Mouse (Mus musculus): ENCODE measurements around the gene Cdca7. TPM values are rescaled to one million over a fixed set of nuclear protein-coding genes. Genes with fewer than 3 reads are reported as not detected.
A peak's percentile ranks its signal among the peaks of the same experiment; 100 is the strongest.

Gene Cdca7
- polyA plus RNA-seq, 1 experiment from 2014 or later: 38.8 TPM

- Histone ChIP-seq H3K4me2 (ENCODE audit: low read depth, low read length) (no peak overlapping the region), H3K4me1 (ENCODE audit: control insufficient read depth, low read depth, low read length) (no peaks in the 10 kb centered on the region), H3K27ac (ENCODE audit: low read length) (no peak overlapping the region), H3K9ac (ENCODE audit: low read depth, low read length) (no peak overlapping the region), H3K4me3 (ENCODE audit: low read depth, low read length) (no peak overlapping the region), H3K27me3 (ENCODE audit: control insufficient read depth, insufficient read depth, low read depth, low read length) (no peaks in the 10 kb centered on the region), H3K9me3 (replicated peaks; ENCODE audit: control insufficient read depth, low read length) (no peaks in the 10 kb centered on the region), H3K36me3 (ENCODE audit: control insufficient read depth, insufficient read depth) (no peaks in the 10 kb centered on the region)
- 41% methylated on average over 3 of the region's 3 CpGs for WGBS (ENCODE audit: insufficient replicate concordance)
- ATAC-seq (ENCODE audit: low read depth): no peak
Observed at GRCm38 (mm10) chr2:72453563-72453962, 22.4 kb upstream of the Cdca7 start.

DNA sequence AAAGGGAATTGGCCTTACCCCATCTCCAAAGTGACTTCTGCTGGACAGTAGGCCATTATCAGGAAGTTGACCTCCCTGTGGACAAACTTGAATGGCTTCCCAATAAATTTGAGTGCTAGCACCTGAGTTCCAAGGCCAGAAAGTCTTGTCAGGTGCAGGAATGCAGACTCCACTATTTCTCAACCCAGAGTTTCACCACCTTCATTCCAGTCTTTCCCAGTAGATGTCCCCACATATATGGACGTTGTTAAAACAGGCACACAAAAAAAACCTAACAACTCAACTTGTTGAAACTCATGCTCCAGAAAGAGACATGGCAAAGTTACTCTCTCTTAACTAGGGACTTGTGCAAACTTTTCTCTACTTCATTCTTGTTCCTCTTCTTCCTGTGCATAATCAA, 19.8 kb upstream of the Cdca7 start:
- Histone ChIP-seq H3K27ac (ENCODE audit: low read length) (no peak overlapping the region), H3K4me2 (ENCODE audit: low read depth, low read length) (no peak overlapping the region), H3K4me1 (ENCODE audit: control insufficient read depth, low read depth, low read length) (no peaks in the 10 kb centered on the region), H3K9ac (ENCODE audit: low read depth, low read length) (no peak overlapping the region), H3K27me3 (ENCODE audit: control insufficient read depth, insufficient read depth, low read depth, low read length) (no peaks in the 10 kb centered on the region), H3K9me3 (replicated peaks; ENCODE audit: control insufficient read depth, low read length) (no peaks in the 10 kb centered on the region), H3K36me3 (ENCODE audit: control insufficient read depth, insufficient read depth) (no peaks in the 10 kb centered on the region), H3K4me3 (ENCODE audit: low read depth, low read length) (no peak overlapping the region)
- 42% methylated on average over 1 of the region's 1 CpGs for WGBS (ENCODE audit: insufficient replicate concordance)
- ATAC-seq (ENCODE audit: low read depth): no peak

DNA sequence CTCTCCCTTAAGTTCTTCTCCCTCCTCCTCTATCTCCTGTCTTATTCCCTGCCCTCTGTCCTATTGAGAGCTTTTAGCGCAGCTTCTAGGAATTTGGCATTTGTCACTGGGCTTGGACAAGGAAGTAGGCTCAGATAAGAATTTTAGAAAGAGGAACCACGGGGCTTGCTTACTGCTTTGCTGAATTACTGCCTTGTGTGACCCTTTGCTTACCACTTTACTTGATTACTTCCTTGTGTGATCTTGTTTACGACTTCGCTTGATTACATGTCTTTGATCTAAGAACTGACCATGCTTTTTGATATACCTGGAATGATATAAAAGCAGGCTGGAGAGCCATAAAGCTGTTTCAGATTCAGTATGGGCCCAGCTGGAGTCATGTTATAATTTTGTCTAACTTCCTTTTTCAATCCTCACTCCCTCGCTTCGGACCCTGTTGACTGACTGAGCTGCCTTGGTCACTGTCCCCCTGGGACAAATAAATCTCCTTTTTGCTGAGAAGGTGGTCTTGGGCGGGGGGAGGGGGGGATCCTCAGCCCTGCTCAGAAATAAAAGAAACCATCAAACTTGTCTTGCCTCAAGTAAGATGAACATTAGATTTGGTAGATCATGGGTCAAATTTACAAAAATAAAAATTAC, 11.5 kb upstream of the Cdca7 start:
- H3K27ac ChIP-seq (ENCODE audit: low read length): no peak overlapping the region
- 15% methylated on average over 7 of the region's 7 CpGs for WGBS (ENCODE audit: insufficient replicate concordance)
- no peaks in the 10 kb centered on the region for H3K27me3 ChIP-seq (ENCODE audit: control insufficient read depth, insufficient read depth, low read depth, low read length)
- H3K4me2 ChIP-seq (ENCODE audit: low read depth, low read length): no peak overlapping the region
- H3K9me3 ChIP-seq (replicated peaks; ENCODE audit: control insufficient read depth, low read length): no peaks in the 10 kb centered on the region
- H3K4me1 ChIP-seq (ENCODE audit: control insufficient read depth, low read depth, low read length): no peaks in the 10 kb centered on the region
- ATAC-seq (ENCODE audit: low read depth): no peak
- H3K36me3 ChIP-seq (ENCODE audit: control insufficient read depth, insufficient read depth): no peaks in the 10 kb centered on the region
- no peak overlapping the region for H3K4me3 ChIP-seq (ENCODE audit: low read depth, low read length)
- no peak overlapping the region for H3K9ac ChIP-seq (ENCODE audit: low read depth, low read length)

GRCm38 (mm10) chr2:72467604-72468003, 8.4 kb upstream of the Cdca7 start:
- H3K27ac ChIP-seq (ENCODE audit: low read length): no peak overlapping the region
- ATAC-seq (ENCODE audit: low read depth): no peak
- H3K27me3 ChIP-seq (ENCODE audit: control insufficient read depth, insufficient read depth, low read depth, low read length): no peaks in the 10 kb centered on the region
- no peak overlapping the region for H3K4me3 ChIP-seq (ENCODE audit: low read depth, low read length)
- no peak overlapping the region for H3K4me2 ChIP-seq (ENCODE audit: low read depth, low read length)
- H3K4me1 ChIP-seq (ENCODE audit: control insufficient read depth, low read depth, low read length): no peaks in the 10 kb centered on the region
- no peaks in the 10 kb centered on the region for H3K9me3 ChIP-seq (replicated peaks; ENCODE audit: control insufficient read depth, low read length)
- 58% methylated on average over 1 of the region's 1 CpGs for WGBS (ENCODE audit: insufficient replicate concordance)
- H3K36me3 ChIP-seq (ENCODE audit: control insufficient read depth, insufficient read depth): no peaks in the 10 kb centered on the region
- no peak overlapping the region for H3K9ac ChIP-seq (ENCODE audit: low read depth, low read length)

DNA sequence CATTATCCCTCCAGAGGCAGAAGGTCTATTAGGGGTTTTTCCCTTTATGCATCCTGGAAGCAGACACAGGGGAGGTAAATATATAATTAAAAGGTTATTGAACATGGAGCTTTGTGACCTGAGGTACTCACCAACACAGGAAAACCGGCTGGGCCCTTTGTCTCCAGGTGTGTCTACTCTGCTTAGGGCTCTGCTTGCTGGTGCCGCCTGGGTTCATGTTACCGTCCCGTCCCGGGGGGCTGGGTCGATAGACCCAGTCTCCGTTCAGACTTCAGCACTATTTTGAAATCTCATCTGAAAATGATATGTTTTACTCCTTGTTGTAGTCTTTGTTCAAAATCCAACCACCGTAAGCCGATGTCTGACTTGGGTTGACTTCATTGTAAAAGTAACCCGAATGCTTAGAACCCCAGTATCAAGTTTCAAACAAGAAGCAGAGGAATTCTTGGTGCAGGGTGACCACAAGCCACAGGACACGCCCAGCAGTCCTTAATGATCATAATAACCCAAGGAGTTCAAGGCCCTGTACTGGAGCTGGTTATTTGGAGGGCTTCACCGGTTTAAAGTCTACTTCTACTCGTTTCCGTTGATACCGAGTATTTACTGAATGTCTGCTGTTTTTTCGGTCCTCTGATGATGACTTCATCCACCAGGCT, 4.4 kb upstream of the Cdca7 start:
- ATAC-seq (ENCODE audit: low read depth): no peak
- Histone ChIP-seq H3K4me3 (ENCODE audit: low read depth, low read length) (no peak overlapping the region), H3K27ac (ENCODE audit: low read length) (no peak overlapping the region), H3K36me3 (ENCODE audit: control insufficient read depth, insufficient read depth) (no peaks in the 10 kb centered on the region), H3K4me1 (ENCODE audit: control insufficient read depth, low read depth, low read length) (peaks cover 10% of the 10 kb centered on the region), H3K9me3 (replicated peaks; ENCODE audit: control insufficient read depth, low read length) (no peaks in the 10 kb centered on the region), H3K9ac (ENCODE audit: low read depth, low read length) (no peak overlapping the region), H3K4me2 (ENCODE audit: low read depth, low read length) (no peak overlapping the region), H3K27me3 (ENCODE audit: control insufficient read depth, insufficient read depth, low read depth, low read length) (no peaks in the 10 kb centered on the region)
- whole genome bisulfite sequencing (ENCODE audit: insufficient replicate concordance): 65% methylated on average over 16 of the region's 16 CpGs

GRCm38 (mm10) chr2:72474531-72475287, 1.2 kb upstream of the Cdca7 start:
- no peak for ATAC-seq (ENCODE audit: low read depth)
- Histone ChIP-seq H3K4me3 (ENCODE audit: low read depth, low read length) (no peak overlapping the region; the same call in 1 of the 2 replicates), H3K4me1 (ENCODE audit: control insufficient read depth, low read depth, low read length) (peaks cover 26% of the 10 kb centered on the region), H3K4me2 (ENCODE audit: low read depth, low read length) (peak overlapping the region; percentile 93), H3K27me3 (ENCODE audit: control insufficient read depth, insufficient read depth, low read depth, low read length) (no peaks in the 10 kb centered on the region), H3K36me3 (ENCODE audit: control insufficient read depth, insufficient read depth) (no peaks in the 10 kb centered on the region), H3K9me3 (replicated peaks; ENCODE audit: control insufficient read depth, low read length) (no peaks in the 10 kb centered on the region), H3K27ac (ENCODE audit: low read length) (peak overlapping the region; percentile 8; the same call in 1 of the 2 replicates), H3K9ac (ENCODE audit: low read depth, low read length) (peak overlapping the region; percentile 86; the same call in 1 of the 2 replicates)
- whole genome bisulfite sequencing (ENCODE audit: insufficient replicate concordance): 28% methylated on average over 7 of the region's 7 CpGs

DNA sequence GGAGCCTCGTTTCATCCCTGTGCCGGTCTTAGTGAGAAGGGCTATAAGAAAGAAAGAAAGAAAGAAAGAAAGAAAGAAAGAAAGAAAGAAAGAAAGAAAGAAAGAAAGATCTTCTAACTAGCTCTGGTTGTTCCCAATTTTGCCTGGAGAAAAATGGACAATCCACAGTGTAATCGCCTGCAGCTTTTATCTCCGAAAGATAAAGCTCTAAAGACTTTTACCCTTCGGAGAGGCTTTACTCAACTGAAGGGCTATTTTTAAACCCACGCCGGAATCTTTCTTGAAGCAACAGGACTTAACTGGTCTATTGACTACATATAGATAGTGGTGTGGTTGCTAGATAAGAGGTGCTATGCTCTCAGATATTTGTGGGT, 549 bp upstream of the Cdca7 start:
- WGBS (ENCODE audit: insufficient replicate concordance): 0% methylated on average over 7 of the region's 7 CpGs
- ATAC-seq (ENCODE audit: low read depth): no peak; the same call in 1 of the 2 replicates

DNA sequence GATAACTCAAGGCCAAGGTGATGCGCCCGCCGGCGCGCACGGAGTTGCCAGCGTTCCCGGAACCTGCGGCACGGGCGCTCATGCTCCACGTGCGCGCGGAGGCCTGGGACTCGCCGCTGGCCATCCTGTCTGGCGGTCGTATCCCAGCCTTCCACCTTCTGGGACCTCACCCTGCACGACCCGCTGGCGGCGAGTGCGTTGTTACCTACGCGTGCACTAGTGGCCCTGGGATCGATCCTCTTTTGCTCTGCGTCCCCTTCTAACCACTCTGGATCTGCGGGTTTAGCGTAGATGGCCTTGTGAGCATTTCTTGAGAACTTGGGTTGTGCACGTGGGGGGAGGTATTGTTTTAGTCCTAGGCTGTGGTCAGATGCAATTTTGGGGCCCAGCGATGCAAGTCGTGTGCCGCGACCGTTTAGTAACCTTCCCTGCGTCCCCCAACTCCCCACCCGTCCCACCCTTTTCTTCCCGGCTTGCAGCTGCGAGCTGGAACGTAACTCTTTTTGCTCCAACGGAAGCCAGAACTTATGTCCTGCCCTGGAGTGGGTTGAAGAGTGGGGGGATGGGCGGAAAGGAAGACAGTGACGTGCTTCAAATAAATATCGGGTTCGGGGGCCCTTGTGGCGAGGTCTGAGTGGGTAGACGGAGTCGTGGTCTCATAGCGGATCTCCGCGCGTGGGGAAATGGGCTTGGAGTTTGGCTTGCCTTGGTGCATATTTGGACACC, 690 bp downstream of the Cdca7 start:
- Histone ChIP-seq H3K36me3 (ENCODE audit: control insufficient read depth, insufficient read depth) (peaks cover 6% of the 10 kb centered on the region), H3K4me2 (ENCODE audit: low read depth, low read length) (peak overlapping the region; percentile 93), H3K4me1 (ENCODE audit: control insufficient read depth, low read depth, low read length) (peaks cover 32% of the 10 kb centered on the region), H3K27me3 (ENCODE audit: control insufficient read depth, insufficient read depth, low read depth, low read length) (no peaks in the 10 kb centered on the region), H3K4me3 (ENCODE audit: low read depth, low read length) (peak overlapping the region; percentile 89), H3K9ac (ENCODE audit: low read depth, low read length) (peak overlapping the region; percentile 86), H3K9me3 (replicated peaks; ENCODE audit: control insufficient read depth, low read length) (no peaks in the 10 kb centered on the region), H3K27ac (ENCODE audit: low read length) (peak overlapping the region; percentile 92)
- ATAC-seq (ENCODE audit: low read depth): peak; percentile 45
- under 1% methylated on average over 53 of the region's 53 CpGs for WGBS (ENCODE audit: insufficient replicate concordance)

More for the DNA sequence above, 549 bp upstream of the Cdca7 start:
- peaks cover 32% of the 10 kb centered on the region for H3K4me1 ChIP-seq (ENCODE audit: control insufficient read depth, low read depth, low read length)
- H3K9me3 ChIP-seq (replicated peaks; ENCODE audit: control insufficient read depth, low read length): no peaks in the 10 kb centered on the region
- peak overlapping the region; percentile 89 for H3K4me3 ChIP-seq (ENCODE audit: low read depth, low read length)
- H3K36me3 ChIP-seq (ENCODE audit: control insufficient read depth, insufficient read depth): peaks cover 4% of the 10 kb centered on the region
- no peaks in the 10 kb centered on the region for H3K27me3 ChIP-seq (ENCODE audit: control insufficient read depth, insufficient read depth, low read depth, low read length)
- H3K4me2 ChIP-seq (ENCODE audit: low read depth, low read length): peak overlapping the region; percentile 93
- peak overlapping the region; percentile 92 for H3K27ac ChIP-seq (ENCODE audit: low read length)
- H3K9ac ChIP-seq (ENCODE audit: low read depth, low read length): peak overlapping the region; percentile 86
